21 mouse cellular contexts compared by ENCODE assay signal in genomic region chr1:77229561-77229960, GRCm38 (mm10).
DNase-seq lines count a peak whose midpoint lies in the region; ATAC-seq lines count a peak whose summit lies in the region.
"Had no signal": no experiment of that assay in that cellular context is flagged by ENCODE, and none has a peak within 500 bp of the region (broad histone marks: within the 10 kb centered on the region; RNA-seq: fewer than 3 reads in every experiment).

No protein-coding gene starts in this region.

- 0 out of 2 replicates have a peak, but pooled peaks cover 4% of the 10 kb centered on the region for H3K9me3 ChIP-seq in heart, embryonic 12.5 days (replicated peaks)
- no peaks in the 10 kb centered on the region for H3K9me3 ChIP-seq in embryonic facial prominence, embryonic 10.5 days
- no peaks in the 10 kb centered on the region for H3K9me3 ChIP-seq in intestine, embryonic 16.5 days (ENCODE audit: control insufficient read depth, low read length)
- H3K9me3 ChIP-seq: embryonic facial prominence, embryonic 12.5 days; forebrain, embryonic 12.5 days; hindbrain, embryonic 10.5 days; hindbrain, embryonic 15.5 days had no signal

- 71% methylated on average over 4 of the region's 4 CpGs for WGBS in heart, embryonic 12.5 days
- 89% methylated on average over 4 of the region's 4 CpGs for WGBS in embryonic facial prominence, embryonic 10.5 days
- 82% methylated on average over 4 of the region's 4 CpGs for WGBS in intestine, embryonic 16.5 days

- no peaks in the 10 kb centered on the region for H3K36me3 ChIP-seq in heart, embryonic 12.5 days
- H3K36me3 ChIP-seq in embryonic facial prominence, embryonic 10.5 days (replicated peaks) = no peaks in the 10 kb centered on the region
- no peaks in the 10 kb centered on the region for H3K36me3 ChIP-seq in intestine, embryonic 16.5 days (ENCODE audit: control insufficient read depth, insufficient read depth, low read length)
- H3K36me3 ChIP-seq: embryonic facial prominence, embryonic 12.5 days; forebrain, embryonic 12.5 days; hindbrain, embryonic 10.5 days; hindbrain, embryonic 15.5 days had no signal

- H3K4me1 ChIP-seq in heart, embryonic 12.5 days (replicated peaks) = peaks cover 18% of the 10 kb centered on the region
- H3K4me1 ChIP-seq in embryonic facial prominence, embryonic 10.5 days = peaks cover 38% of the 10 kb centered on the region
- H3K4me1 ChIP-seq in intestine, embryonic 16.5 days (ENCODE audit: control insufficient read depth, insufficient read depth, low read length) = peaks cover 4% of the 10 kb centered on the region; the same call in 1 of the 2 replicates

- H3K27ac ChIP-seq in heart, embryonic 12.5 days (ENCODE audit: poor library complexity, severe bottlenecking) = 0 out of 2 replicates have a peak overlapping the region, but pooled peaks have one; percentile 20
- H3K27ac ChIP-seq in embryonic facial prominence, embryonic 10.5 days (replicated peaks) = peak overlapping the region; percentile 24; the same call in 1 of the 2 replicates
- no peak overlapping the region for H3K27ac ChIP-seq in intestine, embryonic 16.5 days (ENCODE audit: low read length)
- H3K27ac ChIP-seq: embryonic facial prominence, embryonic 12.5 days; forebrain, embryonic 12.5 days; heart, adult 2 months; hindbrain, embryonic 10.5 days; hindbrain, embryonic 15.5 days had no signal

- H3K4me2 ChIP-seq in heart, embryonic 12.5 days = no peak overlapping the region
- no peak overlapping the region for H3K4me2 ChIP-seq in intestine, embryonic 16.5 days (ENCODE audit: low read depth, low read length)
- H3K4me2 ChIP-seq: embryonic facial prominence, embryonic 12.5 days; forebrain, embryonic 12.5 days; hindbrain, embryonic 15.5 days had no signal

- H3K9ac ChIP-seq in heart, embryonic 12.5 days = no peak overlapping the region
- H3K9ac ChIP-seq in intestine, embryonic 16.5 days (ENCODE audit: low read depth, low read length) = no peak overlapping the region
- H3K9ac ChIP-seq: embryonic facial prominence, embryonic 12.5 days; forebrain, embryonic 12.5 days; hindbrain, embryonic 15.5 days had no signal

- DNase-seq in heart, adult 18-20 months = no peak
- DNase-seq in ES-CJ7 (ENCODE audit: low read depth, low spot score) = peak; percentile 14
- DNase-seq in embryonic facial prominence, embryonic 10.5 days (ENCODE audit: low spot score) = no peak
- peak; percentile 36 for DNase-seq in retina, postnatal 1 day
- no peak for DNase-seq in urinary bladder, postnatal 14 days (ENCODE audit: low spot score)
- DNase-seq: adrenal gland, postnatal 10 days; B cell, adult 2 months; cerebellum, adult 11 months; cerebellum, adult 8-10 months; cerebellum, postnatal 14 days; gastrocnemius, postnatal 10 days; heart, adult 2 months; kidney, adult 8-10 months had no signal

- no peak for ATAC-seq in heart, embryonic 12.5 days (ENCODE audit: insufficient number of reproducible peaks, low FRiP score)
- ATAC-seq in intestine, embryonic 16.5 days = no peak
- ATAC-seq: forebrain, embryonic 16.5 days; intestine, postnatal 0 days had no signal

- H3K27me3 ChIP-seq in heart, embryonic 12.5 days (replicated peaks) = no peaks in the 10 kb centered on the region
- 0 out of 2 replicates have a peak, but pooled peaks cover 4% of the 10 kb centered on the region for H3K27me3 ChIP-seq in embryonic facial prominence, embryonic 10.5 days (replicated peaks; ENCODE audit: low read depth, poor library complexity, severe bottlenecking)
- H3K27me3 ChIP-seq in intestine, embryonic 16.5 days (replicated peaks; ENCODE audit: control insufficient read depth, insufficient read depth, low read length) = no peaks in the 10 kb centered on the region
- H3K27me3 ChIP-seq: embryonic facial prominence, embryonic 12.5 days; hindbrain, embryonic 15.5 days had no signal

- H3K4me3 ChIP-seq in heart, embryonic 12.5 days = no peak overlapping the region
- no peak overlapping the region for H3K4me3 ChIP-seq in embryonic facial prominence, embryonic 10.5 days
- H3K4me3 ChIP-seq in intestine, embryonic 16.5 days (ENCODE audit: low read length) = no peak overlapping the region
- H3K4me3 ChIP-seq: embryonic facial prominence, embryonic 12.5 days; forebrain, embryonic 12.5 days; heart, adult 2 months; hindbrain, embryonic 10.5 days; hindbrain, embryonic 15.5 days had no signal

Comparison
In these comparisons a context has a peak if more than half of its experiments do, and no peak if none do; other contexts are left out.
1. DNase-seq: peak in ES-CJ7 (single experiment) and retina, postnatal 1 day (single experiment); none in heart, adult 18-20 months (0 of 2), embryonic facial prominence, embryonic 10.5 days (single experiment) and urinary bladder, postnatal 14 days (single experiment).